ENCODE assay signal across 14 mouse cellular contexts in genomic region chr5:130895991-130896390, GRCm38 (mm10).
A peak's percentile ranks its signal among the peaks of the same experiment; 100 is the strongest.
DNase-seq lines count a peak whose midpoint lies in the region; ATAC-seq and TF ChIP-seq lines count a peak whose summit lies in the region.
"Had no signal": no experiment of that assay in that cellular context is flagged by ENCODE, and none has a peak within 500 bp of the region (broad histone marks: within the 10 kb centered on the region; RNA-seq: fewer than 3 reads in every experiment).

No protein-coding gene starts in this region.

- no peak for TF ChIP-seq EP300 in MEL (IDR thresholded peaks at IDR 0.05; ENCODE audit: low read depth in 1 of 2, low read length in 2 of 2)
- no peak for TF ChIP-seq EP300 in stomach, postnatal 0 days (optimal IDR thresholded peaks at IDR 0.05)

- H3K9ac ChIP-seq in hindbrain, postnatal 0 days (replicated peaks; ENCODE audit: low read length): no peak overlapping the region
- no peak overlapping the region for H3K9ac ChIP-seq in lung, embryonic 14.5 days
- no peak overlapping the region for H3K9ac ChIP-seq in MEL (ENCODE audit: control insufficient read depth, low read depth, low read length, poor library complexity, severe bottlenecking)
- H3K9ac ChIP-seq in stomach, postnatal 0 days (ENCODE audit: low read length): no peak overlapping the region
- H3K9ac ChIP-seq: limb, embryonic 13.5 days had no signal

- no peak for DNase-seq in hindbrain, postnatal 0 days (ENCODE audit: low spot score)
- DNase-seq in hindbrain, embryonic 10.5 days (ENCODE audit: low spot score): no peak
- DNase-seq in lung, embryonic 14.5 days: no peak
- no peak for DNase-seq in lung, postnatal 36 days
- peak; percentile 3 for DNase-seq in MEL (ENCODE audit: low read depth, low spot score)
- no peak for DNase-seq in stomach, postnatal 0 days (ENCODE audit: low spot score)
- DNase-seq in retina, postnatal 1 day: no peak
- DNase-seq in thymus, postnatal 25 days: no peak
- DNase-seq: cerebellum, adult 9-10 months; heart, adult 18-20 months; spleen, adult 18-20 months had no signal

- no peak overlapping the region for H3K4me2 ChIP-seq in hindbrain, postnatal 0 days (ENCODE audit: low read depth, low read length)
- no peak overlapping the region for H3K4me2 ChIP-seq in lung, embryonic 14.5 days
- no peak overlapping the region for H3K4me2 ChIP-seq in stomach, postnatal 0 days (replicated peaks; ENCODE audit: low read depth)
- H3K4me2 ChIP-seq: limb, embryonic 13.5 days had no signal

- no peak for TF ChIP-seq RAD21 in MEL (IDR thresholded peaks at IDR 0.05; ENCODE audit: low read depth, low read length)

- no peak for ATAC-seq in hindbrain, postnatal 0 days
- ATAC-seq in lung, embryonic 14.5 days (ENCODE audit: insufficient read depth): no peak
- ATAC-seq in stomach, postnatal 0 days (ENCODE audit: low FRiP score, low TSS enrichment): no peak
- ATAC-seq: forebrain, embryonic 14.5 days; hindbrain, embryonic 16.5 days had no signal

- no peaks in the 10 kb centered on the region for H3K36me3 ChIP-seq in hindbrain, postnatal 0 days (ENCODE audit: insufficient read depth, low read length)
- no peaks in the 10 kb centered on the region for H3K36me3 ChIP-seq in hindbrain, embryonic 10.5 days
- no peaks in the 10 kb centered on the region for H3K36me3 ChIP-seq in lung, embryonic 14.5 days (ENCODE audit: insufficient read depth)
- no peaks in the 10 kb centered on the region for H3K36me3 ChIP-seq in MEL (ENCODE audit: control insufficient read depth in 1 of 2, insufficient read depth in 2 of 2, low read length in 2 of 2)
- H3K36me3 ChIP-seq in stomach, postnatal 0 days (ENCODE audit: control insufficient read depth, insufficient read depth, low read length): no peaks in the 10 kb centered on the region
- H3K36me3 ChIP-seq: limb, embryonic 13.5 days had no signal

- H3K79me2 ChIP-seq in MEL (ENCODE audit: control insufficient read depth, insufficient read depth, low read length, poor library complexity): no peaks in the 10 kb centered on the region

- H3K4me1 ChIP-seq in hindbrain, postnatal 0 days (ENCODE audit: insufficient read depth, low read length): no peaks in the 10 kb centered on the region
- 0 out of 2 replicates have a peak, but pooled peaks cover 8% of the 10 kb centered on the region for H3K4me1 ChIP-seq in hindbrain, embryonic 10.5 days (replicated peaks)
- no peaks in the 10 kb centered on the region for H3K4me1 ChIP-seq in lung, embryonic 14.5 days (ENCODE audit: insufficient read depth)
- H3K4me1 ChIP-seq in MEL (ENCODE audit: control insufficient read depth in 1 of 2, insufficient read depth in 2 of 2, low read length in 2 of 2): no peaks in the 10 kb centered on the region
- no peaks in the 10 kb centered on the region for H3K4me1 ChIP-seq in stomach, postnatal 0 days (replicated peaks; ENCODE audit: control insufficient read depth, insufficient read depth)

- H3K27ac ChIP-seq in hindbrain, postnatal 0 days: no peak overlapping the region
- H3K27ac ChIP-seq in hindbrain, embryonic 10.5 days: no peak overlapping the region
- no peak overlapping the region for H3K27ac ChIP-seq in lung, embryonic 14.5 days (ENCODE audit: low read depth)
- H3K27ac ChIP-seq in MEL (ENCODE audit: control insufficient read depth, low read depth, low read length): no peak overlapping the region
- H3K27ac ChIP-seq in stomach, postnatal 0 days (replicated peaks): no peak overlapping the region
- H3K27ac ChIP-seq: limb, embryonic 13.5 days had no signal

- H3K27me3 ChIP-seq in hindbrain, postnatal 0 days (ENCODE audit: insufficient read depth, low read length): no peaks in the 10 kb centered on the region
- H3K27me3 ChIP-seq in hindbrain, embryonic 10.5 days (ENCODE audit: insufficient read depth, poor library complexity, severe bottlenecking): no peaks in the 10 kb centered on the region
- no peaks in the 10 kb centered on the region for H3K27me3 ChIP-seq in lung, embryonic 14.5 days (ENCODE audit: insufficient read depth, low read length)
- no peaks in the 10 kb centered on the region for H3K27me3 ChIP-seq in MEL (ENCODE audit: control insufficient read depth in 1 of 2, insufficient read depth in 2 of 2, low read length in 2 of 2)
- H3K27me3 ChIP-seq in stomach, postnatal 0 days (ENCODE audit: control insufficient read depth, insufficient read depth, low read length): no peaks in the 10 kb centered on the region
- H3K27me3 ChIP-seq: limb, embryonic 13.5 days had no signal

- no peak for TF ChIP-seq POLR2A in MEL (IDR thresholded peaks at IDR 0.05; ENCODE audit: control insufficient read depth in 1 of 2, insufficient read depth in 1 of 2, low read depth in 1 of 2, low read length in 2 of 2, poor library complexity in 1 of 2)

- H3K4me3 ChIP-seq in hindbrain, postnatal 0 days (ENCODE audit: low read length): no peak overlapping the region
- no peak overlapping the region for H3K4me3 ChIP-seq in hindbrain, embryonic 10.5 days
- H3K4me3 ChIP-seq in lung, embryonic 14.5 days (ENCODE audit: low read depth, low read length): no peak overlapping the region
- no peak overlapping the region for H3K4me3 ChIP-seq in MEL (ENCODE audit: control insufficient read depth in 1 of 2, insufficient read depth in 1 of 2, low read depth in 2 of 2, low read length in 2 of 2)
- no peak overlapping the region for H3K4me3 ChIP-seq in stomach, postnatal 0 days (ENCODE audit: low read depth, low read length)
- H3K4me3 ChIP-seq: limb, embryonic 13.5 days had no signal

- 95% methylated on average over 3 of the region's 3 CpGs for WGBS in hindbrain, postnatal 0 days
- WGBS in hindbrain, embryonic 10.5 days: 93% methylated on average over 3 of the region's 3 CpGs
- WGBS in lung, embryonic 14.5 days: 97% methylated on average over 3 of the region's 3 CpGs
- 99% methylated on average over 3 of the region's 3 CpGs for WGBS in stomach, postnatal 0 days

- TF ChIP-seq CTCF in hindbrain, postnatal 0 days (IDR thresholded peaks at IDR 0.05; ENCODE audit: low read depth): 0 out of 2 replicates have a peak, but pooled peaks have one; percentile 26
- TF ChIP-seq CTCF in lung, embryonic 14.5 days (IDR thresholded peaks at IDR 0.05; ENCODE audit: low read depth): peak; percentile 53
- peak; percentile 22 to 55 (median 39) for TF ChIP-seq CTCF in MEL (IDR thresholded peaks at IDR 0.05 in 2 of 3, conservative IDR thresholded peaks at IDR 0.05 in 1 of 3; ENCODE audit: control insufficient read depth in 1 of 3, insufficient read depth in 1 of 3, low read depth in 2 of 3, low read length in 3 of 3, poor library complexity in 1 of 3, severe bottlenecking in 1 of 3)
- peak; percentile 37 for TF ChIP-seq CTCF in stomach, postnatal 0 days (IDR thresholded peaks at IDR 0.05; ENCODE audit: low read depth)

- H3K9me3 ChIP-seq in hindbrain, postnatal 0 days (ENCODE audit: low read length): no peaks in the 10 kb centered on the region
- H3K9me3 ChIP-seq in hindbrain, embryonic 10.5 days: 0 out of 2 replicates have a peak, but pooled peaks cover 3% of the 10 kb centered on the region
- H3K9me3 ChIP-seq in lung, embryonic 14.5 days (ENCODE audit: low read depth, low read length): no peaks in the 10 kb centered on the region
- H3K9me3 ChIP-seq in MEL (replicated peaks; ENCODE audit: insufficient read depth, low read length): no peaks in the 10 kb centered on the region
- no peaks in the 10 kb centered on the region for H3K9me3 ChIP-seq in stomach, postnatal 0 days (ENCODE audit: control insufficient read depth, low read length)

TF ChIP-seq in MEL, 35 proteins besides CTCF, POLR2A, EP300 and RAD21:
- no peak for TF ChIP-seq ZC3H11A (IDR thresholded peaks at IDR 0.05; ENCODE audit: low read depth, low read length)
- TF ChIP-seq CHD1 (IDR thresholded peaks at IDR 0.05; ENCODE audit: low read depth, low read length): no peak
- TF ChIP-seq ZNF384 (IDR thresholded peaks at IDR 0.05; ENCODE audit: low read depth, low read length): no peak
- TF ChIP-seq SMC3 (IDR thresholded peaks at IDR 0.05; ENCODE audit: low read depth, low read length): no peak
